Mouse (Mus musculus) brain, embryonic 14.5 days (tissue): Measurements from ENCODE around the gene Mylk.

Source experiments
- CTCF ChIP-seq: fragments of 200-500 bp; IDR thresholded peaks from 2 replicates; pipeline ENCODE4 v1.5.1; 2012; ENCODE audit warnings: inconsistent platforms, mild to moderate bottlenecking, moderate library complexity, borderline replicate concordance; ENCODE audit not compliant: insufficient read depth, insufficient read length; ENCODE audit errors: extremely low read depth
- POLR2A ChIP-seq: fragments of 200-500 bp; IDR thresholded peaks from 2 replicates; pipeline ENCODE4 v1.6.1; 2012; ENCODE audit warnings: mild to moderate bottlenecking, inconsistent platforms, borderline replicate concordance; ENCODE audit not compliant: poor library complexity, insufficient read depth, insufficient read length, severe bottlenecking; ENCODE audit errors: extremely low read depth

DNA sequence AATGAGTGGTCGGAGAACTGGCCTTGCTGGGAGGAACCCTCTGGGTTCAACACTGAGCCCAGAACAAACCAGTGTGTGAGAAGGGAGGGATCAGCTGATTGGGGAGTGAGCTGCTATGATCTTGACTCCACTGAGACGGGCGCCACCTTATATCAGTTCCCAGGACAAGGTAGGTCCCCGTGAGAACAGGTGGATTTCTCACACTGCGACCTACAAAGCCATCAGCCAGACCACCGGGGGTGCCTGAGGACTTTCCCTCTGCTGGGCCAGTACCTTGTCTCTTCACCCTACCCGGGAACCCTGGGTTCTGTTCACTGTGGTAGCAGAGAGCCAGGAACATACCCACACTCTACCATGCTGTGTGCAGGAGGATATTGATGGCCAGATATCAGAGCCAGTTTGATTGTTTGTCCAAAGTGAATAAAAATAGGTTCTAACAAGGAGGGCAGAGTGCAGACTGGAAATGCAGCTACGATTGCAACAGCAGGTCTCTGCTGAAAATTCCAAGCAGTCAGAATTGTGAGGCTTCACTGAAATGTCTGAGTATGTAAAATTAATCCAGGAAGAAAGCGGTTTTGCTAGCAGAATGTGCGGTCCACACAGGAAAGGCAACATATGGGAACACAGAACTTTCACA is 248.8 kb downstream of the Mylk start:
- no peak for TF ChIP-seq POLR2A
- TF ChIP-seq CTCF, result no peak
